Mouse (Mus musculus) regulatory T cell (primary cell): ENCODE measurements around the gene Mettl7a2.
"Not testable (repeated sequence)": the region's sequence is repeated elsewhere in the genome, so short reads cannot be mapped to it uniquely, and the experiment has no call there.

Experiments
- in situ Hi-C: fragments of 300-600 bp; cut with MboI, MseI; formaldehyde crosslinking; loops from one replicate; pipeline ENCODE4 v1.15.1; 2025; ENCODE audit warnings: high pct_unique_total_duplicates

Mettl7a2 gene

DNA sequence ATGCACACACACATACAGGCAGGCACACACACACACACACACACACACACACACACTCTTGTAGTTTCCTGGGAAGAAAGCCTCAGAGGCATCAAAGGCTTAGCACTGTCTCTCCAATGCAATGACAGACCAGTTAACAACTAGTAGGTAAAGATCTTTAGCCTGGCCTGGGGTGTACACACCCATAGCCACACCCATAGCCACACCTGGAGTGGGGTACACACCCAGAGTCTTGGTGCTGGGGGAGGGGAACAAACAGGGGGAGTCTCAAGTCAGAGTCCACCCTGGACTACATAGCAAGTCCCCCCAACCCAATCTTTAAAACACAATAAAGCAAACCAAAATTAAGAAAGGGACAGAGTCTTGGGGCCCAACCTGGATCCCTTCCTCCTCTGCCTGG lies 15.7 kb upstream of the Mettl7a2 start:
- in situ Hi-C loops, result not testable (repeated sequence)

DNA sequence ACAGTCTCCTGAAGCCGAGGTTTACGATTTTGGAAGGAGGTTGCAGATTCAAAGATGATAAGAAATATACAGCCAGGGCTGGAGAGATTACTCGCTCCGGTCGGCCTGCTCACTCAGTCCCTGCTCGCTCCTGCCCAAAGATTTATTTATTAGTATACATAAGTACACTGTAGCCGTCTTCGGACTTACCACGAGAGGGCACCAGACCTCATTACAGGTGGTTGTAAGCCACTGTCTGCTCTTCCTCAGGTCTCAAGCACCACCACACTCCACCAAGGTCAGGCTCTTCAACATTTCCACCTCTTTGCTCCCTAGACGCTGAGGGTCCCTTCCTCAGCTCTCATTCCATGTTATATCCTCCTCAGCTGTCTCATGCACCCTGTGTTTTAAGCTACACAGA lies 15.2 kb upstream of the Mettl7a2 start:
- in situ Hi-C loops, result not testable (repeated sequence)

DNA sequence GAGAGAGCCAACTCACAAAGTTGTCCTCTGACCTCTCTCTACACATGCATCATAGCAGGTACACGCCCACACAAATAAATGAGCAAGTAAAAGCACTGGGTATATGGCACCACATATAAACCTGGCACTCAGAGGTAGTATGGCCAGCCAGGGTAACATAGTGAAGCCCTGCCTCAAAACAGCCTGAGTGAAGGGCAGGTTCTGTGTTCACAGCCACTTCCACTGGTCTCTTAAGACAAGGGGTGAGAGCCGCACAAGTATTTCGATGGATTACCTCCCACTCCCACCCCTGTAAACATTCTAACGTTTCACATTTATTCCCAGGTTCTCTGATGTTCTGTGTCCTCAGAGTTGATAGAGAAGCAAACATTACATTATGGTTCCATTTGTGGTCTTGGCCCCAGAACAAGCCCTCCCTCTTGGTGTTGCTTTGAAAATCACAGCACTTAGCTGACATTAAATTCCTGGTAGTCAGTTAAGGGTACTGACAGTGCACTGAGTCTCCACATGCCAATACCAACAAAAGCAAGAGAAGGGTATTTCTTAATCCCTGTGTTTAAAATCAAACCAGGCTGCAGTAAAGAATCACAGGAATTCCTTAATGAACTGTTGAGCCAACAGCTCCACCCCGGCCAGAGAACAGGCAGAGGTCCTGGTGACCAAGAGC lies 11.6 kb upstream of the Mettl7a2 start:
- in situ Hi-C loops, result not testable (repeated sequence)

DNA sequence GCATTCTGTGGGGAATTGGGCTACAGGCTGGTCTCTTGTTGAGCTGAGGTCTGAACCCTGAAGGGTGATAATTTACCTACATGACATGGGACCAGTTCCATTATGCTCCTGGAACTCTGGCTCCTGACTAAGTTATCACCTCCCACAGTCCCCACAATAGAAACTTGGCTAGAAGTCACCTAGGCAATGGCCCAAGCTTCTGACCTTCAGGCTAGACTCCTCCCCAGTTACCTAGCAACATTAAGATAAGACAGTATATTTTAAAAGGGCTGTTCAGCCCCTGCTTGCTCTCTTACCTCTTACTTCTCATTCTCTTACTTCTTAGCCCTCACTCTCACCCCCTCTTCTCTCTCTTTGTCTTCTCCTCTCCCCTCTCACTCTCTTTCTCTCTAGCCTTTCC lies 7.5 kb upstream of the Mettl7a2 start:
- in situ Hi-C loops, result no loop called here

DNA sequence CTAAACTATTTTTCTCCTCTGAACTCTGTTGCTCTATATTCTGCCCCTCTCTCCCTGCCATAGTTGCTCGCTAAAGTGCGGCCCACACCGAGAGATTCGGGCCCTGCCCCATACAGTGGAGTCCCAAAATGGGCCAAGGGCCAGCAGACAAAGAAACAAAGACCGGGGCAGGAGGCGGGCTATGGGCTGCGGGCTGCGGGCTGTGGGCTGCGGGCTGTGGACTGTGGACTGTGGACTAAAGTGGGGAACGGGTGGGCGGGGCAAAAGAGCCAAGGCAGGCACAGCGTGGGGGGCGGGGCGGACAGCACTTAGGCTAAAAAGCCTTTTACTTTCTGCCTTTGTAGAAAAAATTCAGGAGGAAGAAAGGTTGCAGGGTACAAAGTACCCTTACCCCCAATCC lies 6.2 kb upstream of the Mettl7a2 start:
- in situ Hi-C loops, result no loop called here

DNA sequence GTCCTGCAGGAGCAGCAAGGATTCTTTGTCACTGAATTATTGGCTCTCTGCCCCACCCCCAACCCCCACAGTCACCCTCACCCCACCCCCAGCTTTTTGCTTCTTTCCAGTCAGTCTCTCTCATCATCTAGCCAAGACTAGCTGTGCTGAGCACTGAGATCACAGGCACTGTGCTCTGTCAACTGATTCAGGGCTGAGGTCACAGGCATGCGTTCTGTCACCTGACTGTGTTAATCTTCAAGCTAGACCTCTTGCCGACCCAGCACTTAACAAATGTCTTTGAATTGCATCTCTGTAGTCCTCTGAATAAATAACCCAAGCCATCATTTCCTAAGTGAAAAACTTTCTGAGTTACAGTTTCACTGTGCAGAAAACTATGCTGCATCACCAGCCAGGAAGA lies 3.5 kb upstream of the Mettl7a2 start:
- in situ Hi-C loops, result no loop called here

DNA sequence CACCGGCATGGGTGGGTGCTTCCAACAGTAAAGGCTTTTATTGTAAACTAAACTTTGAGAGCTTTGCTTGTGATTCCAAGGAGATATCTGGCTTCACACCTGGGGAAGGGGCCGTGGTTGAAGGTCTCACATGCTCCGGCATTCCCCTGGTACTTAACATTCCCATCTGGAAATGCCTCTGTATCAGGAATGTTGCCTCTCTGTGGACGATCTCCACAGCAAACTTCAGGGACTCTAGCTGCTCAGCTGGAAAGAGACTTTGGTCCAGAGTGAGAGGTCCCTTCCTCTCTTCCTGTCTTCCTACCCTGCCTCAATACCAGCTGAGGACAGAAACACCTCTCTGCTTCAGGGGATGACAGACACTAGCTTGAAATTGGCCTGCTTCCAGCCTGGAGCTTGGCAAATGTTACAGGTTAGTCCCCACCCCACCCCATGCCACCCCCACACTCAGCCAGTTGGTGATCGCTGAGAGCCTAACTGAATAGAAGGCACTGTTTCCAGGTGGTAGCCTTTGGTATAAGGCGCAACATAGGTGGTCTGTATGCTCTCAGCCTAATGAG lies 1.4 kb upstream of the Mettl7a2 start:
- in situ Hi-C loops, result loop anchor here (25.0 kb wide), 1 partner anchor 89 kb away; no protein-coding TSS in a partner anchor

DNA sequence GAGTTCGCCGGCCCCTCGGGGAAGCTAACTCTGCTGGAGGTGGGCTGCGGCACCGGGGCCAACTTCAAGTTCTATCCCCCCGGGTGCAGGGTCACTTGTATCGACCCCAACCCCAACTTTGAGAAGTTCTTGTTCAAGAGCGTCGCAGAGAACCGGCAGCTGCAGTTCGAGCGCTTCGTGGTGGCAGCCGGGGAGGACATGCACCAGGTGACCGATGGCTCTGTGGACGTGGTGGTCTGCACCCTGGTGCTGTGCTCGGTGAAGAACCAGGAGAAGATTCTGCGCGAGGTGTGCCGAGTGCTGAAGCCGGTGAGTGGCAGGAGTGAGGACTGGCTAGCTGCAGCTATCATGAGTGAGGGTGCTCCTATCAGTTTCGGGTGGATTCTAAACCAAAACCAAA lies 399 bp downstream of the Mettl7a2 start:
- in situ Hi-C loops, result loop anchor here (25.0 kb wide), 1 partner anchor 91 kb away; no protein-coding TSS in a partner anchor

DNA sequence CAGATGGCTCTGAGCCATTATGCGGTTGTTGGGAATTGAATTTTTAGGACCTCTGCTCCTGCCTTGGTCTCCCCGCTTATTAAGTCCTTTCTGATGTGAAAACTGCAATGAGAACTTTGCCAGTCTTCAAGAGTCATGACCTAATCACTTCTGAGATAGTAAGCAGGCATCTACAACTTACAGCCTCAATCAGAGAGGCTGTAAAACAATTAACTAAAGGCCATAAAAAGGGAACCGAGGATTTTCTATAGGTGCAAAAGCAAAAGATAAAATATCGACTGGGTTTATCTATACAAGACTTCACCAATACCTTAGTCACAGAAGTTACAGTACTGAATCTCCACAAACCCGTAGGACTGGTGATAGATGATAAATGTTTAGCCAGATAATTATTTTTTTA lies 2.9 kb downstream of the Mettl7a2 start:
- in situ Hi-C loops, result loop anchor here (25.0 kb wide), 1 partner anchor 94 kb away; no protein-coding TSS in a partner anchor

DNA sequence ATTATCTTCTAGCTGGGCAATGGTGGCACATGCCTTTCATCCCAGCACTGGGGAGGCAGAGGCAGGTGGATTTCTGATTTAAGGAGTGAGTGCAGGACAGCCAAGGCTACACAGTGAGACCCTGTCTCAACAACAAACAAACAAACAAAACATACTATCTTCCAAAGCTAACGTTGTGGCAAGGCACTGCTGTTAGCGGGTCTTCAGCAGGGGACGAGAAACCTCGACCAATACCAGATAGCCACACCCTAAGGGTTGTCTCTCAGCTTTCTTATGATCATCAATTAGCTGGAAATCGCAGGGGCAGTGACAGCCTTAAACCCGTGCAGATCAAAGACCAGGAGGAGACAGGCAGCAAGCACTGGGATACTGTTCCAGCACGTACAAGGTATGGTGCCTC lies 11.2 kb downstream of the Mettl7a2 start, which contains the start of gene Higd1c:
Gene Higd1c, plus strand, starts transcription at position 301 of the 400 bp plus-strand sequence.
- in situ Hi-C loops, result loop anchor here (10.0 to 25.0 kb wide), 2 partner anchors 102 to 161 kb away; no protein-coding TSS in a partner anchor

DNA sequence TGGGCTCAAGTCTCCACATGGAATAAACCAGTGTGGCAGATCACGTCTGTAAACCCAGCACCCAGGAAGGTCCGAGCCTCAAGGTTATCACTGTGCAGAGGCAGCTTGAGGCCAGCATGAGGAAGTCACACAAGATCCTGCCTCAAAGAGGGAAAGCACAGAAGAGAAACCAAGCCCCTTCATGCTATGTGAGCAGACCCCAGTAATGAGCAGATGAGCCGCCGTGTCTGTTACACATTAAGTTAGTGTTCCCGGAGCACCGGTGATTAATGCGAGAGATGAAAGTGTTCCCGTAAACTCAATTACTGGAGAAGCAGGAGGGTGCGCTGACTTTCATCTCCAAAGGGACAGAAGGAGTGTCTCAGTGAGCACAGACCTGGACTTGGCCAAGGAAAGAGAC lies 13.0 kb downstream of the Mettl7a2 start:
- in situ Hi-C loops, result loop anchor here (10.0 to 25.0 kb wide), 2 partner anchors 104 to 159 kb away; no protein-coding TSS in a partner anchor

DNA sequence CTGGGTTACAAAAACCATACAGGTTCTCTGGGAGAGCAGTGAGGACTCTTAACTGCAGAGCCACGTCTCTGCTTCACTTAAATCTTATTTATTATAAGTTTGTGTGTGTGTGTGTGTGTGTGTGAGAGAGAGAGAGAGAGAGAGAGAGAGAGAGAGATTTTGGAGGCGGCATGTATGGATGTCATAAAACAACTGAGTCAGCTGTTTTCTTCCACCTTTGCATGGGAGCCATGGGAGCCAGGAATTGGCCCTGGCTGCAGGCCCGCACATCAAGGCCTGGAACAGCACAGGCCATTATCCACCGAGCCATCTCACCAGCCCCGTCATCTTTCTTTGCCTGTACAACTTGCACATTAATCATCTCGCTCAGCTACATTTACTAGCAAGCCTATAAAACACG lies 14.1 kb downstream of the Mettl7a2 start:
- in situ Hi-C loops, result loop anchor here (10.0 to 25.0 kb wide), 2 partner anchors 105 to 158 kb away; no protein-coding TSS in a partner anchor

DNA sequence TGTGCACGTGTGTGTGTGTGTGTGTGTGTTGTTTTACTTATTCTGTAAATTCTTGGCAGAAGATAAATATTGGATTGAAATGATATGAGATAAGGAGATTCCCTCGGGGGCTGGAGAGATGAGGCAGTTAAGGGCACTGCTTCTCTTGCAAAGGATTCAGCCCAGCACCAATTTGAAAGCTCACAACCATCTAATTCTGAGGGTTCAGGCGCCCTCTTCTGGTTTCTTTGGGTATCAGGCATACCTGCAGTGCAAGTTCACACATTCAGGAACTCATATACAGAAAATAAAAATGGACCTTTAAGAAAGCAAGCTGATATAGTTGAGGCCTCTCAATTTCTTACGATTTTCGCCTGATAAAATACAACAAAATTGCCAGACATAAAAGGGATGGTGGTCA lies 22.1 kb downstream of the Mettl7a2 start:
- in situ Hi-C loops, result loop anchor here (5.0 kb wide), 1 partner anchor 43 kb away; the partner anchor contains the start of gene Mettl7a3

DNA sequence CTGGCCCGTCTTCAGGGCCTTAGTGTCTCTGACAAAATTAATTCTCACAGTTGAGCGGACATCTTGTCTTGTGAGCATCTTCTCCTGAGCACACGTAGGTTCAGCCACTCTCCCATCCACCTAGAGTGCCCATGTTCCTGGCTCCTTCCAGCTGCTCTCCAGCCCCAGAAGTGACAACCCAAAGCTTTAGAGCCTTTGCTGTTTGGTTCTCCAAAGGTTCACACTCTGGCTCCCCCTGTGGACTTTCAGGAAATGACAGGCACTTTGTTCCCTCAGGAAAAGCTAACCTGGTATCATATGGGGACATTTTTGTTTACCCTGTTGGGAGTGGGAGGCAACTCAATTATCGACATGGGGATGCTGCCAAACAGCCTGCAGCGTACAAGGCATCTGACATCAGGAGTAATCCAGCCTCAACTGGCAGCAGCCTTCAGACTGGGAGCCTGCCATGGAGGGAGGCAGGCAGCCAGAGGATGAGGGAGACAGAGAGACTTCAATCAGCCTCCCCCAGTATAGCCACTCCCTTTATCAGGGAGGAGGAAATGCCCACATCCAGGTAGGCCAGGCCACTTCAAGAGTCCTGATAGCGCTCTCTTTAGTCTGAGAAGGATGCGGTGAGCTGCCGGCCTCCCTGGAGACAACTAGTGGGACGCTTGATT lies 25.0 kb downstream of the Mettl7a2 start:
- in situ Hi-C loops, result loop anchor here (5.0 kb wide), 1 partner anchor 46 kb away; the partner anchor contains the start of gene Mettl7a3

DNA sequence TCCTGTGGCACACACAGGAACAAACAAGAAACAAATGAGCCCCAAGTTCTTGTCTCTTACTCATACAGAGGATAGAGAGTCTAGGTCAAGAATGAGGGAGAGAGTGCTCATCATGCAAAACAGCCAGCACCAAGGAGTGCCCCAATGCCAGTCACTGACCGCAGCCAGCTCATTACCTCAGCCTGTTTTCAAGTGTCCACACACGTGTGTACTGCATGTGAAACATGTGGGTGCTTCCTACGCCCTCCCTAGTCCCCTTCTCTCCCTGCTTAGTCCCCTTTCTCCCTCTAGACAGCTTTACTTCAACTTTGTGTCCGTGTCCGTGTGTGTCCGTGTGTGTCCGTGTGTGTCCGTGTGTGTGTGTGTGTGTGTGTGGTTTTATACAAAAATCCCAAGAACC lies 26.7 kb downstream of the Mettl7a2 start:
- in situ Hi-C loops, result loop anchor here (5.0 kb wide), 1 partner anchor 47 kb away; the partner anchor contains the start of gene Mettl7a3

DNA sequence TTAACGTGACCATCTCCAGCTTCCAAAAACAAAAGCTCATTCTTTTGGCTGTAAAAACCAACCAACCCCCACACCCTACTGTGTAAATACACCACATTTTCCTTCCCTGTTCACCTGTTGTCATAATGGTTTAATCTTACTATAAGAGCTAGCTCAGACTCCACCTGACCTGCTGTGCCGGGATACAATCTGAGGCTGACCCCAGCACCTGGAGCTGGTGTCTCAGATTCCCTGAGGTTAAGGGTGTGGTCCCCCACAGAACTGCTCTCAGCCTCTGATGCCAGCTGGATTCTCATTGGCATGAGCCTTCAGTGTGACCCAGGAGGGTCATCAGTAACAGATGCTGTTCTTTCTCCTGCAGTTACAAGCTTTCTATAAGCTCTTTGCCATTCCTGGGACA lies 27.1 kb downstream of the Mettl7a2 start:
- in situ Hi-C loops, result no loop called here

DNA sequence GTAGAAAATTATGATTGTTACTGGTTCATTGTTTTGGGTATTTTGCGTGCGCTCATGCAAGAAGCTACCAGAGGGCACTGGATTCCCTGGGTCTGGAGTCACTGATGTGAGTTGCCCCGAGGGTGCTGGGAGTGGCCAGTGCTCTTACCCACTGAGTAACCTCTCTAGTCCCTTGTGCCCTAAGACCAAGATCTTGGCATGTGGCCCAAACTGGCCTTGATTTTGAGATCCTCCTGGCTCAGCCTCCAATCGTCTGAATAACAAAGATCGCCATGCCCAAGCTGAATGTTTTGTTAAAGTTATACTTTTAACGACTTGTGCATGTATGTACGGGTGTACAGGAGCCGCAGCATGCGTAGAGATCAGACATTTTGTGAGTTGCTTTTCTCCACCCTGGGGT lies 32.7 kb downstream of the Mettl7a2 start:
- in situ Hi-C loops, result no loop called here

DNA sequence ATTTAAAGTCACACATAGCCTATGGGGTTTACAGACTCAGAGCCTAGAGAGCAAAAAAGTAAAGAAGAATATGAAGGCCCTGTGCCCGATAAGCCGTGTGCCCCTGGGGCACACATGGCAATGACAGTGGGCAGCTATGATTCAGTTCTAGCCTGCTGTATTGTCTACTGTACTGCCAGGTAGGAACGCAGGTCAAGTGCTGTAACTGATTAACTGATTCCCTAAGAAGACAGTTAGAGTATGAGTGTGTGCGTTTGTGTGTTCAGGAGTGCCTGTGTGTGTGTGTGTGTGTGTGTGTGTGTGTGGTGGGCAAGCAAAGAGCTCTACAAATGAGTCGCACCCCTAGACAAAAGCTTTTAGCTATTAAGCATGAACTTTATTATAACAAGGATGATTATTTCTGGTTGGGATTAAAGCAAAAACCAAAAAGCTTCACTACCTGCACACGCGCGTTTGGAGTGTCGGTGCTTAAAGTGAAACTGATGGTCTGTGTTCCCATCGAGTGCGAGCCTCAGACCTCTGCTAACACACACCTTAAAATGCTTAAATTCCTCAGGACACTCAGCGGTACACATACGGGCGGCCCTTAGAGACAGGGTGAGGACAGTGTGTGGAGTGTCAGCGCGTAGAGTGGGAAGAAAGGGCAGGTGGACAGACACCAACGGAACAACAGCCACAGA lies 34.7 kb downstream of the Mettl7a2 start:
- in situ Hi-C loops, result no loop called here

DNA sequence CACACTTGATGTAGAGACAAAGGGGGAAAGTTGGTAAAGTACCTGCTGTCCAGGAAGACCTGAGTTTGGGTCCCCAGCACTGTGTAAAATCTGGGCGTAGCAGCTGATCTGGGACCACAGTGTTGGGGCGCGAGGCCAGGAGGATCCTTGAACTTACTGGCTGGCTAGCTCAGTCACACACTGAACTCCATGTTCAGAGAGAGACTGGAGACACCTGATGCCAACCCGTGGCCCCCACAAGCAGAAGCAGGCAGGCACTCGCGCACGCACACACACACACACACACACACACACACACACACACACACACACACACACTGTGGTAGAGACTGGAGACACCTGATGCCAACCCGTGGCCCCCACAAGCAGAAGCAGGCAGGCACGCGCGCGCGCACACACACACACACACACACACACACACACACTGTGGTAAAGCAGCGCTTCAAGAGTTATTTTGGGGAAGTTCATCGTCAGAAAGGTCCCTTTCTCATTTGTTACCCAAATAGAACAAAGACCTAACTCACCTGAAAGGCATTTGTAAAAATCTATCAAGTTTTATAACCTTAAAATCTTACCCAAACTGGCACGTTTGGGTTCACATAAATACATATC lies 35.3 kb downstream of the Mettl7a2 start:
- in situ Hi-C loops, result no loop called here

DNA sequence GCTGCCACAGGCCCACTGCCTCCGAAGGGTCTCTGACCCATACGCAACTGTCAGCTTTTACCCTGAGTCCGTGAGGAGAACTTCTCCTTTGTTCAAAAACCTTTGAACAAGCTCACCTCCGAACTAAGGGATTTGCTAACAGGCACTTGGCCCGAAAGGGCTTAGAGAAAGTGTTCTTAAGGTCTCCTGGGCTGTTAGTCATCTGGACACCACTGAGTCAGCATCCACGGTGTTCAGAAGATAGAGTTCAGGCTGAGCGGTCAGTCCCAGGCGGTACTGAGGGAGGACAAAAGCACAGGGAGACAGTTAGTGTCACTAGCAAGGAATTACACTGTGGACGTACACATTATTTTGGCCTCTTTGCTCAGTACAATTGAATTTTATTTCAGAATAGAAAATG lies 35.9 kb downstream of the Mettl7a2 start:
- in situ Hi-C loops, result no loop called here

DNA sequence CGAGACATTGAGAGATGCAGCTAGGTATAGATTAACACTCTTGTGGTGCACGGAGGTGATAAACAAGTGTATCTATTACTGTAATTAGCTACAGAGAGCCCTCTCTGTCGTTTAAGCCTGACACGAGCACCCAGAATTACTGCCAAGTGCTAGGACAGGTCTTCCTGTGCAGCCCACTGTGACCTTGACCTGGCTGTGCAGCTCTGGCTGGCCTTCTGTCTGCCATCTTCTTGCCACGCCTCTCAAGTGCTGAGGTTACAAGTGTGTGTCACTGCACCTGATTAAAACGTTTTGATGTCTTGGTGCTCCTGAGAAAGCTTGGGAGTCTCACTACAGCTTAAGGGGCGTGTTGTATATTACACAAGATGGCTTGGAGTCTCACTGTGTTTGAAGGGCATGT lies 38.1 kb downstream of the Mettl7a2 start:
- in situ Hi-C loops, result no loop called here
